Mouse (Mus musculus) right cerebral cortex, postnatal 14 days (tissue): ENCODE results near the gene Olfr890.
"Not testable (repeated sequence)": the region's sequence is repeated elsewhere in the genome, so short reads cannot be mapped to it uniquely, and the experiment has no call there.

ENCODE experiments used
- DNase-seq: peaks from one replicate; pipeline ENCODE4 v3.0.0; 2022

The Olfr890 gene

DNA sequence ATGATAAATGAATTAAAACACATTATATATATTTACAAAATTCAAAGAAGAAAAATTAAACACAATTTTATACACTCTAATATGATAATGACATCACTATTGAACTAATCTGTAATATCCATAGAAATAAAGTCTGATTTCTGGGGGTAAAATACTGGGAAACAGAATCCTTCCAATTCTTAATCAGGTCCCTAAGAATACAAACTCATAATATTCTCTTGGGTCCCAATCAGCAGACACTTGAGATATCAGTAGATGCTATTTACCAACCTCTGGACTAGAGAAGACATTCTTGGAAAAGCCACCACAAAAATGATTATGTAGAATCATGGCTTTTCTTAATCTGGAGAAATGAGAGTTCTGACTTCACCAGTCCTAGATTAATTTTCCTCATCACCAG is at the start of gene Olfr890:
Olfr890 (plus strand) TSS at position 301 of the 400 bp plus-strand sequence.
- DNase-seq = no peak

DNA sequence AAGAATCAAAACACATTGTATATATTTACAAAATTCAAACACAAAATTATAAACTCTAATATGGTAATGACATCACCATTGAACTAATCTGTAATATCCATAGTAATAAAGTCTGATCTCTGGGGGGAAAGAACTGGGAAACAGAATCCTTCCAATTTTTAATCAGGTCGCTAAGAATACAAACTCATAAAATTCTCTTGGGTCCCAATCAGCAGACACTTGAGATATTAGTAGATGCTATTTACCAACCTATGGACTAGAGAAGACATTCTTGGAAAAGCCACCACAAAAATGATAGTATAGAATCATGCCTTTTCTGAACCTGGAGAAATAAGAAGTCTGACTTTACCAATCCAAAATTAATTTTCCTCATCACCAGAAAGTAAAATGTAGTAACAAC is 34.5 kb upstream of the Olfr890 start, which contains the start of gene Olfr888:
Olfr888 (plus strand) TSS at position 301 of the 400 bp plus-strand sequence.
- DNase-seq = no peak

DNA sequence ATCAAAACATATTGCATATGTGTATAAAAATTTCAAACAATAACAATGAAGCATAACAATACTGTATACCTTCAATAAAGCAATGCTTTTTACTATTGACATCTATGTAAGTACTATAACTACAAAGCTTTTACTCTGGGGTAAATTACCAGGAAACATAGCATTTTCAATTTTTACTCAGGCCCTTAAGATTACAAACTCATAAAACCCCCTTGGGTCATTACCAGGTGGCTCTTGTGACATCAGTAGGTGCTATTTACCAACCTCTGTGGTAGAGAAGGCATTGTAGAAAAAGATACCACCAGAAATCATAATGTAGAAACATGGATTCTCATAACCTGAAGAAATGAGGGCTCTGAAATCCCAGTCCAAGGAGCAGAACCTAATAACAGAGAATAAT is 27.4 kb upstream of the Olfr890 start, which contains the start of gene Olfr889:
Olfr889 (plus strand) TSS at position 301 of the 400 bp plus-strand sequence.
- no peak for DNase-seq

DNA sequence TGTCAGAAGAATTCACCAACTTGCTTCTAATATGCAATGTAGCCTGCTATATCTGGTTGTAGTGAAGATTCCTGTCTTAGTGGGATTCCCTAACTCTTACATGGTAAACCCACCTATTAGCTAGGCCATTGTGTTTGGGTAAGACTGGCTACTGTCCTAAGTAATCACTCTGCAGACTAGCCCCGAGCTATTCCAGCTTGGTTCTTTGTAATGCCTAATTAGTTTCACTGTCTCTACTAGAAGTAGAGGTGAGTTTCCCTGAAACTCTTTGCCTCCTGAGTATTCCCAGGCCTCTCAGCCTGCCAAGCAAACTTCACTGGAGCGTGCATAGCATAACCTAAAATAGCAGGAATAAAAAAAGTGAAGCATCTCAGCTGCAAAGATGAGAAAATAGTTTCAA is 26.0 kb downstream of the Olfr890 start:
- DNase-seq = not testable (repeated sequence)

DNA sequence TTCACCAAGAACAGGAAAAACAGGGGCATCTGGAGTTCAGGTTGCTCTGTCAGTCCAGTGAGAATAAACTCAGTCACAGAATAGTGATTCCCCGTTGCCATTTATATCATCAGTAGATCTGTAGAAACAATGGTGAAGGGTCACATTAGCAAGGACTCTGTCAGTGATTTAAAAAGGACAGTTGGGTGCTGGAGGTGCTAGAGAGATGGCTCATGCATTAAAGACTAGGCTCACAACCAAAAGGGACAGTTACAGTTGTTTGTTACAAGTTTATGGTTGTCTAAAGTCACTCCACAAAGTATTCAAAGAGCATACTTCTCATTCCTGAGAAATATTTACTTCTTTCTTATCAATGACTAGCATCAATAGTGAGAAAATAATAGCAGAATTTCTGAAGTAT is 38.4 kb downstream of the Olfr890 start, which contains the start of gene Olfr891:
Olfr891 (minus strand) TSS at position 101 of the 400 bp plus-strand sequence.
- DNase-seq = no peak
